Mouse (Mus musculus) olfactory bulb, adult 2 months (tissue): ENCODE data around the gene Elovl3.

Source experiments
- CTCF ChIP-seq: fragments of 200-500 bp; IDR thresholded peaks from 2 replicates; pipeline ENCODE4 v1.5.1; 2012; ENCODE audit warnings: low read depth, mild to moderate bottlenecking, low read length, moderate library complexity; ENCODE audit not compliant: insufficient read depth
- POLR2A ChIP-seq: fragments of 200-500 bp; IDR thresholded peaks from 2 replicates; pipeline ENCODE4 v1.6.1; 2012; ENCODE audit warnings: mild to moderate bottlenecking, low read depth, low read length, moderate library complexity; ENCODE audit not compliant: insufficient read depth

GRCm38 (mm10) chr19:46172541-46172940, 40.8 kb downstream of the Elovl3 start:
- TF ChIP-seq CTCF (no peak), POLR2A (no peak)
